Mouse (Mus musculus): Measurements from ENCODE around the gene Rpl21. TPM values are rescaled to one million over a fixed set of nuclear protein-coding genes. Genes with fewer than 3 reads are reported as not detected.
"Not testable (repeated sequence)": the region's sequence is repeated elsewhere in the genome, so short reads cannot be mapped to it uniquely, and the experiment has no call there.

Gene Rpl21
- polyA plus RNA-seq, 2 experiments: 505 to 720 TPM

- DNase-seq (ENCODE audit: low spot score) (no peak), ATAC-seq (ENCODE audit: low FRiP score, low read depth) (no peak)
- Histone ChIP-seq H3K4me3 (replicated peaks; ENCODE audit: low read length) (no peak overlapping the region), H3K27ac (replicated peaks; ENCODE audit: low read depth, low read length) (no peak overlapping the region), H3K9ac (ENCODE audit: low read depth, low read length, severe bottlenecking) (no peak overlapping the region), H3K4me2 (replicated peaks; ENCODE audit: low read depth, low read length, severe bottlenecking) (no peak overlapping the region), H3K9me3 (ENCODE audit: control insufficient read depth, low read length) (no peaks in the 10 kb centered on the region), H3K36me3 (ENCODE audit: control insufficient read depth, insufficient read depth, low read length) (no peaks in the 10 kb centered on the region), H3K27me3 (ENCODE audit: control insufficient read depth, insufficient read depth, low read length) (no peaks in the 10 kb centered on the region), H3K4me1 (ENCODE audit: control insufficient read depth, insufficient read depth, low read length) (no peaks in the 10 kb centered on the region)
- 96% methylated on average over 2 of the region's 2 CpGs for WGBS
- no peak for TF ChIP-seq POLR2A (IDR thresholded peaks at IDR 0.05; ENCODE audit: borderline replicate concordance, extremely low read depth, insufficient read depth, insufficient read length)
Measured at GRCm38 (mm10) chr5:146866277-146866676, 33.6 kb downstream of the Rpl21 start.

- TF ChIP-seq POLR2A (IDR thresholded peaks at IDR 0.05; ENCODE audit: borderline replicate concordance, extremely low read depth, insufficient read depth, insufficient read length): no peak
- no peak for ATAC-seq (ENCODE audit: low FRiP score, low read depth)
- 7% methylated on average over 19 of the region's 19 CpGs for WGBS
Measured at GRCm38 (mm10) chr5:146867246-146867945, 34.7 kb downstream of the Rpl21 start.

GRCm38 (mm10) chr5:146867946-146868314, 35.2 kb downstream of the Rpl21 start:
- 21% methylated on average over 4 of the region's 4 CpGs for WGBS
- H3K4me2 ChIP-seq (replicated peaks; ENCODE audit: low read depth, low read length, severe bottlenecking): peak overlapping the region; percentile 38
- no peaks in the 10 kb centered on the region for H3K36me3 ChIP-seq (ENCODE audit: control insufficient read depth, insufficient read depth, low read length)
- H3K27me3 ChIP-seq (ENCODE audit: control insufficient read depth, insufficient read depth, low read length): no peaks in the 10 kb centered on the region
- H3K4me3 ChIP-seq (replicated peaks; ENCODE audit: low read length): no peak overlapping the region
- no peak overlapping the region for H3K9ac ChIP-seq (ENCODE audit: low read depth, low read length, severe bottlenecking)
- H3K27ac ChIP-seq (replicated peaks; ENCODE audit: low read depth, low read length): no peak overlapping the region
- DNase-seq (ENCODE audit: low spot score) (no peak), ATAC-seq (ENCODE audit: low FRiP score, low read depth) (no peak)
- TF ChIP-seq POLR2A (IDR thresholded peaks at IDR 0.05; ENCODE audit: borderline replicate concordance, extremely low read depth, insufficient read depth, insufficient read length): no peak
- H3K4me1 ChIP-seq (ENCODE audit: control insufficient read depth, insufficient read depth, low read length): no peaks in the 10 kb centered on the region
- H3K9me3 ChIP-seq (ENCODE audit: control insufficient read depth, low read length): no peaks in the 10 kb centered on the region

More at GRCm38 (mm10) chr5:146867246-146867945, 34.7 kb downstream of the Rpl21 start:
- no peak for DNase-seq (ENCODE audit: low spot score)
- no peak overlapping the region for H3K9ac ChIP-seq (ENCODE audit: low read depth, low read length, severe bottlenecking)
- peak overlapping the region; percentile 38 for H3K4me2 ChIP-seq (replicated peaks; ENCODE audit: low read depth, low read length, severe bottlenecking)
- H3K27me3 ChIP-seq (ENCODE audit: control insufficient read depth, insufficient read depth, low read length): no peaks in the 10 kb centered on the region
- no peaks in the 10 kb centered on the region for H3K4me1 ChIP-seq (ENCODE audit: control insufficient read depth, insufficient read depth, low read length)
- H3K27ac ChIP-seq (replicated peaks; ENCODE audit: low read depth, low read length): no peak overlapping the region
- no peak overlapping the region; the same call in 1 of the 2 replicates for H3K4me3 ChIP-seq (replicated peaks; ENCODE audit: low read length)
- H3K9me3 ChIP-seq (ENCODE audit: control insufficient read depth, low read length): no peaks in the 10 kb centered on the region
- no peaks in the 10 kb centered on the region for H3K36me3 ChIP-seq (ENCODE audit: control insufficient read depth, insufficient read depth, low read length)

GRCm38 (mm10) chr5:146872981-146873631, 40.4 kb downstream of the Rpl21 start:
- no peaks in the 10 kb centered on the region for H3K27me3 ChIP-seq (ENCODE audit: control insufficient read depth, insufficient read depth, low read length)
- TF ChIP-seq POLR2A (IDR thresholded peaks at IDR 0.05; ENCODE audit: borderline replicate concordance, extremely low read depth, insufficient read depth, insufficient read length): no peak
- no peak overlapping the region for H3K4me2 ChIP-seq (replicated peaks; ENCODE audit: low read depth, low read length, severe bottlenecking)
- ATAC-seq (ENCODE audit: low FRiP score, low read depth): no peak
- no peak overlapping the region for H3K27ac ChIP-seq (replicated peaks; ENCODE audit: low read depth, low read length)
- H3K4me3 ChIP-seq (replicated peaks; ENCODE audit: low read length): no peak overlapping the region
- H3K9ac ChIP-seq (ENCODE audit: low read depth, low read length, severe bottlenecking): no peak overlapping the region
- H3K9me3 ChIP-seq (ENCODE audit: control insufficient read depth, low read length): no peaks in the 10 kb centered on the region
- no peaks in the 10 kb centered on the region for H3K36me3 ChIP-seq (ENCODE audit: control insufficient read depth, insufficient read depth, low read length)
- DNase-seq (ENCODE audit: low spot score): no peak
- 87% methylated on average over 5 of the region's 5 CpGs for WGBS
- no peaks in the 10 kb centered on the region for H3K4me1 ChIP-seq (ENCODE audit: control insufficient read depth, insufficient read depth, low read length)

GRCm38 (mm10) chr5:146876024-146876423, 43.3 kb downstream of the Rpl21 start:
- ATAC-seq (ENCODE audit: low FRiP score, low read depth): no peak
- Histone ChIP-seq H3K9ac (ENCODE audit: low read depth, low read length, severe bottlenecking) (no peak overlapping the region), H3K9me3 (ENCODE audit: control insufficient read depth, low read length) (no peaks in the 10 kb centered on the region), H3K27ac (replicated peaks; ENCODE audit: low read depth, low read length) (no peak overlapping the region), H3K27me3 (ENCODE audit: control insufficient read depth, insufficient read depth, low read length) (no peaks in the 10 kb centered on the region), H3K4me3 (replicated peaks; ENCODE audit: low read length) (no peak overlapping the region), H3K4me1 (ENCODE audit: control insufficient read depth, insufficient read depth, low read length) (no peaks in the 10 kb centered on the region), H3K4me2 (replicated peaks; ENCODE audit: low read depth, low read length, severe bottlenecking) (no peak overlapping the region), H3K36me3 (ENCODE audit: control insufficient read depth, insufficient read depth, low read length) (no peaks in the 10 kb centered on the region)
- no peak for TF ChIP-seq POLR2A (IDR thresholded peaks at IDR 0.05; ENCODE audit: borderline replicate concordance, extremely low read depth, insufficient read depth, insufficient read length)
- no peak for DNase-seq (ENCODE audit: low spot score)
- WGBS: 72% methylated on average over 2 of the region's 2 CpGs

GRCm38 (mm10) chr5:146877882-146878281, 45.2 kb downstream of the Rpl21 start:
- H3K9me3 ChIP-seq (ENCODE audit: control insufficient read depth, low read length); H3K27me3 ChIP-seq (ENCODE audit: control insufficient read depth, insufficient read depth, low read length); H3K4me1 ChIP-seq (ENCODE audit: control insufficient read depth, insufficient read depth, low read length); H3K9ac ChIP-seq (ENCODE audit: low read depth, low read length, severe bottlenecking); H3K4me3 ChIP-seq (replicated peaks; ENCODE audit: low read length); H3K27ac ChIP-seq (replicated peaks; ENCODE audit: low read depth, low read length); H3K36me3 ChIP-seq (ENCODE audit: control insufficient read depth, insufficient read depth, low read length); DNase-seq (ENCODE audit: low spot score); ATAC-seq (ENCODE audit: low FRiP score, low read depth); H3K4me2 ChIP-seq (replicated peaks; ENCODE audit: low read depth, low read length, severe bottlenecking): not testable (repeated sequence)
- 82% methylated on average over 4 of the region's 6 CpGs for whole genome bisulfite sequencing
